Mouse (Mus musculus): ENCODE measurements at regions not wholly inside any gene's neighbourhood (a gene's known extent, or its start where the extent isn't known, plus 50 kb on each side); places are given as distances from the start of the nearest gene placed in this dataset.

GRCm38 (mm10) chr2:68799993-68800740 is 61.1 kb upstream of the Cers6 start:
- DNase-seq (ENCODE audit: low spot score) = peak; percentile 36

GRCm38 (mm10) chr2:68804117-68804516 is 57.1 kb upstream of the Cers6 start:
- DNase-seq (ENCODE audit: low spot score) = no peak

GRCm38 (mm10) chr2:68805866-68806265 is 55.4 kb upstream of the Cers6 start:
- peak; percentile 33 for DNase-seq (ENCODE audit: low spot score)

GRCm38 (mm10) chr2:68806311-68806895 is 54.8 kb upstream of the Cers6 start:
- DNase-seq (ENCODE audit: low spot score) = no peak

Measured in testis, postnatal 14 days (tissue).